Mouse (Mus musculus) lung, postnatal 14 days (tissue): ENCODE results near the gene Cmtm2b.
"Not testable (repeated sequence)": the region's sequence is repeated elsewhere in the genome, so short reads cannot be mapped to it uniquely, and the experiment has no call there.

Experiments used
- DNase-seq: peaks from one replicate; pipeline ENCODE4 v3.0.0; 2021

The Cmtm2b gene

GRCm38 (mm10) chr8:104321930-104322329 is at the start of gene Cmtm2b:
Gene Cmtm2b, plus strand, starts transcription at chr8:104322230.
- not testable (repeated sequence) for DNase-seq

DNA sequence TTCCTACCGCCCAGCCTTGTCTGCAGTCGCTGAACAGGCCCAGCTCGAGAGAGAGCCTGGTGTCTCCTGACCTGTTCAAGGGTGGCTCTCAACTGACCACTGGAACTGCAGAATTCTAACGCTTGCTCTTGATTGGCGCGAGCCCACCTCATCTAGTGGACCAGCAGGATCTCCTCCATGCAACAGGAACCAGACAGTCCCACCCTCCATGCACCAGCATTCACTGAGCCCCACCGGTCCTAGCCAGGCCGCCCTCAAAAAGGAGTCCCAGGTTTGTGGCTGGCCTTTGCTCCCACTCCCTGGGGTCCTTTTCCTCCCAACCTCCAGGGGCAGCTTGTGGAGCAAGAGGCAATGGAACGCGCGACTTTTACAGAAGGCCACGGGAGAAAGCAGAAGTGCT is 28.9 kb upstream of the Cmtm2b start, which contains the start of gene Cmtm2a:
TSS of gene Cmtm2a (minus strand) at position 101 of the 400 bp plus-strand sequence.
- DNase-seq, result not testable (repeated sequence)

DNA sequence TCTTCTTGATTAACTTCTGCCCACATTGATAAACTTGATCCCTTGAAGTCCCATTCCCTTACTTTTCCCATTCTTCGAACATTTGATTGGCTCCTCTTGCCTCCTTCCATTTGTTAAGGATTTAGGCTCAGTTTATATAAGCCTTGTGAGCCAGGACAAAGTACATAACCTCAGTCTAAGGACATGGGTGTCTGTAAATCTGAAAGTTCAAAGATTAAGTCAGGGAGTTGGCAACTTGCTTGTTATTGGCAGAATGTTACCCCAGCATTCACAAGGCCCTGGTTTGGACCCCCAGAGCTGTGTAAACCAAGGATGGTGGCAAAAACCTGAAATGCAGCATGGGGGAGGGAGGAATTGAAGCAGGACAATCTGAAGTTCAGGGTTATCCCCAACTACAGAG is 27.6 kb upstream of the Cmtm2b start:
- no peak for DNase-seq

DNA sequence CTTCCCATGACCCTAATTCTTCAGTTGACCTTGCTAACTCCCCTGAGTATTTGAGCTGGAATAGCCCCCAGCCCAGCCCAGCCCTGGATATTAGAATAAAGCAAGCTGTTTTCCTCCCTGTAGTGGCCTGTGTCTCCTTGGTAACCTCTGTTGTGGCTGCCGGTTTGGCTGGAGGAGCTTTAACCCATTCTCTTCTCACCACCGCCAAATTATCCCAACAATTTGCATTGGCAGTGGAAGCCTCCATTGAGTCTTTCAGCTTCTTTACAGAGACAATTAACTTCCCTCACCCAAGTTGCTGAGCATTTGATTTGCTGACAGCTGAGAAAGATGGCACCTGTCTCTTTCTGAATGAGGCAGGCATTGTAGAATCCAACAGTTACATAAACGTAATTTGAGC is 20.5 kb upstream of the Cmtm2b start:
- DNase-seq, result not testable (repeated sequence)

- DNase-seq, result not testable (repeated sequence)
Observed at GRCm38 (mm10) chr8:104302536-104302935, 19.5 kb upstream of the Cmtm2b start.

DNA sequence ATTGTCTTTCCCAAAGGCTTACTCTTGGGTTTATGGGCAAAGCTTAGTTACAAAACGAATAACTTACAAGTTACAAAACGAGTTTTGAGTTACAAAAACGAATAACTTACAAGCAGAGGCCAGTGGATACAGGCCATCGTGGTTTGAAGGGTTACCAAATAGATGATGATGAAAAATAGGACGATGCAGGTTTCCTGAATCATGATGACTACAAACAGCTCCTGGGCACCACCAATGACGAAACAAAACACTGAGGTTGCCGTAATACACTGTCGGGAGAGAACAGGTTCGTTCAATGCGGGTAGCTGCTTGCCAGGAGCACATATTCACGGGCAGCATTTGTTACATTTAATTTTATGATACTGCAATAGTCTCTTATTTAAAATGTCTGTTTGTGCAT is 17.1 kb upstream of the Cmtm2b start:
- no peak for DNase-seq

DNA sequence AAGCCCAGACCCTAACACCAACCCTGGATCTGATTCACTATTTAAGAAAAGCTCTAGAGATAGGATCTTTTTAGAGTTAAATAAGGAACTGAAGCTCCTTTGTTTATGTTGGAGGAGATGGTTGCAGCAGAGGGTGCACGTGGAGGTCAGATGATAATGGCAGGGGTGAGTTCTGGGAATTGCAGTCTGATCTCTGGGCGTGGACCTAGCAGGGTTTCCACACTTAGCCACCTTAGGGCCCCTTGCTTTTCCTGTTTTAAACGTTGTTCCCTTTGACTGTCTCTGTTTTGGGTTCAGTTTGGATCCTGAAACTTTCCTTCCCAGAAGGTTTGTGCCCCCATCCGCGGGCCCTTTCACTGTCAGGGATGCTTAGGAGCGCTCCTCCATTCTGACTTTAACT is 13.7 kb upstream of the Cmtm2b start:
- DNase-seq, result not testable (repeated sequence)

DNA sequence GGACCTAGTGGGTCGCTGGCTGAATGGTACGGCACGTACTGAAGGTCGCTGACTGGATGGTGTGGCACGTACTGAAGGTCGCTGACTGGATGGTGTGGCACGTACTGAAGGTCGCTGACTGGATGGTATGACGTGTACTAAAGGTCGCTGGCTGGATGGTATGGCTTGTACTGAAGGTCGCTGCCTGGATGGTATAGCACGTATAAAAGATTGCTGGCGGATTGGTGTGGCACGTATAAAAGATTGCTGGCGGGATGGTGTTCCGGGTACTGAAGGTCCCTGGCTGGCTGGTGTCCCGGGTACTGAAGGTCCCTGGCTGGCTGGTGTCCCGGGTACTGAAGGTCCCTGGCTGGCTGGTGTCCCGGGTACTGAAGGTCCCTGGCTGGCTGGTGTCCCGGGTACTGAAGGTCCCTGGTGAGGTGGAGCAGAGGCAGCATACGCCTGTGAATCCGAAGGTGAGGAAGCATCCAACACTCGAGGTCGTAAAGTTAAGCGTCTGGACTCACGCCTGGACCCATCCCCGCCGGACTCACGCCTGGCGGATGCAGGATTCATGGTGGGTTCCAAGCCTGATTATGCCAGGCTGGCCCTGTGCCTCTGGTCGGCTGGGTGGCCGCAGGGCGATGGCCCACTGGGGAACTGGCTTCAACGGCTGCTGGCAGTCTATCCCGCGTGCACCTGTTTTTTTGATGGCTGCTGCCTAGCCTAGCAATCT is 12.4 kb upstream of the Cmtm2b start, which contains the start of the genes Gm45711 and Cmtm1:
TSS of gene Gm45711 (minus strand) at position 641 of the 715 bp plus-strand sequence.
TSS of gene Cmtm1 (minus strand) at position 705 of the 715 bp plus-strand sequence.
- DNase-seq, result not testable (repeated sequence)

DNA sequence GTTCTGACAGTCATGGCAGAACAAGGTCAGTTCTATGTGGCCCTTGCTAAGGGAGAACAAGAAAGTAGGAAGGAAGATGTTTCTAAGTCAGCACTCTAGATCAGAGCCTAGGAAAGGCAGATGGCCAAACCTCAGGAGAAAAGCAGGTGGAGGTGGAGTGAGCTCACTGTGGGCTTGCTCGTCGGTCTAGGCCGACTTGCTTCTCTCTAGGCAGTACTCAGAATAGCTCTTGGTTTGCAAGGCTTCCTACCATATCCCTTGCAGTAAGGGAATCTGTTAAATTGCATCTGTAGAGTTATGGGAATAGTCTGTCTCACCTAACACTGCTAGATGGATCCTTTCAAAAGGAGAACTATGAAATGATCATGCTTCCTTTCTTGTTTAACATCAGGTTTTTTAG is 10.0 kb upstream of the Cmtm2b start:
- DNase-seq, result not testable (repeated sequence)

- DNase-seq, result peak; percentile 47
Observed at GRCm38 (mm10) chr8:104313311-104313710, 8.7 kb upstream of the Cmtm2b start.

DNA sequence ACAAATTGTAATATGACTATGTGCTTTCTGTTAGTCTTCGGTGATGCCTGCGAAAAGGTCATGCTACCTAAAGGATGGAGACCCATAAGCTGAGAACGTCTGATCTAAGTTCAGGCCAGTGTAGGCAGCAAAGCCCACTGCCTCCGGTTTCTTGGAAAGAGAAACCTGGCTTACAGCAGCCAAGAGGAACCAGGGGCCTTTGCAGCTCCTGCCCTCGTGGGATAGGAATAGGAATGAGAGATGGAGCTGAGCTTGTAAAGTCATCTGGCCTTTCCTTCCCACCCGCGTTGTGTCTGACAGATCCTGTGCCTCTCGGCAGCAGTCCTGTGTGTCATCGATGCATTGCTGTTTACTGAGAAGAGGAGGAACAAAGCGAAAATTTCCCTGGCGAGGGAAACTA is 763 bp upstream of the Cmtm2b start, which contains the start of gene Gm11020:
TSS of gene Gm11020 (plus strand) at position 301 of the 400 bp plus-strand sequence.
- not testable (repeated sequence) for DNase-seq

GRCm38 (mm10) chr8:104332665-104333631 is 10.9 kb downstream of the Cmtm2b start:
- DNase-seq, result no peak

GRCm38 (mm10) chr8:104333786-104334185 is 11.8 kb downstream of the Cmtm2b start:
- DNase-seq, result no peak

DNA sequence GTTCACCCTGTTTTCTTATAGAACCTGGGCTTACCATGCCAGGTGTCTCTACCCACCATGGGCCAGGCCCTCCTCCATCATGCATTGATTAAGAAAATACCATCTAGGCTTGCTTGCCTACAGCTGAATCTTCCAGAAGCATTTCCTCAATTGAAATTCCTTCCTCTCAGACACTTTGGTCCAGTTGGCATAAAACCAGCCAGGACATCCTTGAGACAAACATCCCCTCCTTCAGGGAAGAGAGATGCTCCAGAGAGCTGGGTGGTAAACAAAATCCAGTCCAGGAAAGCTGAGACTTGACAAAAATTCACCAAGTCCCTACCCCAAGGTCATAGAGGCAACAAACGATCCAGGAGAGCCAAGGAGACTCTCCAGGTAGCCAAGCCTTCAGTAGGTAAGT is 12.2 kb downstream of the Cmtm2b start:
- peak; percentile 39 for DNase-seq

- no peak for DNase-seq
Observed at GRCm38 (mm10) chr8:104336806-104337205, 14.8 kb downstream of the Cmtm2b start.

GRCm38 (mm10) chr8:104337890-104338289 is 15.9 kb downstream of the Cmtm2b start:
- no peak for DNase-seq

DNA sequence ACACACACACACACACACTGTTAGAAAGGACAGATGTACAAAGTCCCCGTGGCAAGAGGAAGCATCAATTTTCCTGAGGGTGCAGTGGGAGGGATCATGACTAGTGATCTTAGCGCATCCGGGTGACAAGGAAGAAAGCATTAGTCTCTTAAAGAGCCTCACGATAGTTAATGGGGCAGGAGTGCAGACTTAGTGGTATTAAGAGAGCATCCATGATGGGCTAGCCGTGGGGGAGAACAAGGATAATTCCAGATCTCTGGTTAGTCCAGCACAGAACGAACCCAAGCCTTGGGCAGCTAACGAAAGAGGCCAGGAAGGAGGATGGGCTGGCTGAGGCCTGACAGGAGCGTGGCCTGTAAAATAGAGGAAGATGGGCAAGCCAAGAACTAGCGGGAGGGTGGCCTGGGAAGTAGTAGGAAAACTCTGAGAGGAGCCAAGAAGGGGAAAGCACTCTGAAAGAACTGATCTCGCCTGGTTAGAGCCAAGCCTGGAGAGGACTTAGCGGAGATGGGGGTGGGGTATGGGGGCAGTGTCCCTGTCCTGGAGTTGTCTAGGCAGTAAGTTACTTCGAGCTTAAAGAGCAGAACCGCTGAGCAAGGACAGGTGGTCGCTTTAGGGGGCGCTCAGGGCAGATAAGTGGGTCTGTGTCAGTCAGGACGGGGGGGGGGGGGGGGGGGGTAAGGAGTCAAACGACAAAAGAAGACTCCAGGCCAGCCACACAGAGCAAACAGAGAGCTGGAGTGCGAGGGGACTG is 17.4 kb downstream of the Cmtm2b start, which contains the start of gene Cmtm3:
TSS of gene Cmtm3 (plus strand) at position 182 of the 754 bp plus-strand sequence.
- DNase-seq, result peak; percentile 21

GRCm38 (mm10) chr8:104339983-104340232 is 17.9 kb downstream of the Cmtm2b start:
- DNase-seq, result no peak

DNA sequence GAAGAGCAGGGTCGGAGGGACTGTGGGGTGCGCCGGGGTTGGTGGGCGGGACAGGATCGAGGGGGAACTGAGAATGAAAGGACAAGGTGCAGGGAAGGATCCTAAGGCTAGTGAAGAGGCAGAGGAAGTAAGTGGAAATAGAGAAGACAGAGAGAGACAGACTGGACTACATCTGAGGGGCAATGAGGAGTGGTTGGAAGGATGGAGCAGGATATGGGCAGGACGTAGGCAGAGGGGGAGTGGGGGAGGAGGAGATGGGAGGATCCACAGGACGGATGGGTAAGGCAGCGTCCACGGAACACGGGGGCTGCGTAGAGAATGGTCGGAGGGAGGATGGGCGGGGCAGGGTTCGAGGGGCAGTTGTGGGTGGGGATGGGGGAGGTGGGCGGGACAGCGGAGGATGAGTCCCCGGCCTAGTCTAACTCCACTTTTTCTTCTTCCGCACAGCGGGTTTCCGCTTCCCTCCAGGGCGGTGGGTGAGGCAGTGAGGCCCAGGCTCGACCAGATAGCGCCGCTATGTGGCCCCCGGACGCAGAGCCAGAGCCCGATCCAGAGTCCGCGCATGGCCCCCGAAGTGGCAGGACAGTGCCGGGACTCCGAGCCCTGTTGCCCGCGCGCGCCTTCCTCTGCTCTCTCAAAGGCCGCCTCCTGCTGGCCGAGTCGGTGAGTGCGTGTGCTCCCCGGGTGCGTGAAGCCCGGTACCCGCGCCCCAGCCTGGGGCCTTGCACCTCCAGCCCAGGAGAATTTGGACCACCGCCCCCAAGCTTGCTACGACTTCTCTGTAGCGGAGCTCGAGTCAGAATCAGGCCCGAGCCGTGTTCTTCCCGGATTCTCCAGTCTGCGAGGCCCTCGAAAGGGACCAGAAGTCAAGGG is 18.4 kb downstream of the Cmtm2b start:
- peak; percentile 83 for DNase-seq

GRCm38 (mm10) chr8:104341106-104341561 is 19.1 kb downstream of the Cmtm2b start:
- DNase-seq, result peak; percentile 82

DNA sequence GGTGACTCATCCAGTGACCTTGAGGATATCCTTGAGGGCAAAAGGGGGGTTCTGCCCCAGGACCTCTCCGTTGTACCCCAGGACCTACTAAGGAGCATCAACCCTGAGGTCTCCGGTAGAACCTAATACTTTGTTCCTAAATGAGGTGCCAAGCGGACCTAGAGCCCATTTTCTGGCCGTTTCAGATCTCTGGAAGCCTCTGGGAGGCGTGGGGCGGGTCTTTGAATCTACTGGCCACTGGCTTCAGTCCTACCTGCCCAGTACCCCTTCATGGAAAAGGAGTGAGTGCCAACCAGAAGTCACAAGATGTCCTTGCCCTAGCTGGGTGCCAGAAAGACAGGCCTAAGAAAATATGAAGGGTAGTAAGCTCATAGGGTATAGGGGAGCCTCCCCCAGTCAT is 19.6 kb downstream of the Cmtm2b start:
- DNase-seq, result no peak

- DNase-seq, result no peak
Observed at GRCm38 (mm10) chr8:104342426-104342825, 20.4 kb downstream of the Cmtm2b start.
